Mouse (Mus musculus): ENCODE data around the gene Slc25a22.

DNA sequence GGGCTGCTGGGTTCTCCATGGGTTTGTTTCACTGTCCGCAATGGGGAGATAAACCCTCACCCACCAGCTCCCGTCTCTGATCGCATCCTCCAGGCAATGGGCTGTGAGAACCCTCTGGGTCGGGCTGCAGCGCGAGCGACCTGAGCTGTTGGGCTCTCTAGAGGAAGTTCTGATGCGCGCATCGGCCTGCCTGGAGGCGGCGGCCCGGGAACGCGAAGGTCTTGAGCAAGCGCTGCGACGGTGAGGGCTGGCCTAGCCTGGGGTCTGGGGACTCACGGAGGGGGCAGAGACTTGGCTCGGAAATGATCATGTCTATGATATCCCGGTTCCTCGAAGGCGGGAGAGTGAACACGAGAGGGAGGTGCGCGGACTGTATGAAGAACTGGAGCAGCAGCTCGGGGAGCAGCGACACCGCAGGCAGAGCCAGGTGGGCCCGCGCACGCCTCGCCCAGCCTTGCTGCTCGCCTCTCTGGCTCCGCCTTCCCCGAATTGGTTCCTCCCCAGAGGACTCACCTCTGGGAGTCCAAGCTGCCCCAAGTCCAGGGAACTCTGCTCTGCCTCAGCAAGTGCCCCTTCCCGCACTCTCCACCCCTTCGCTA lies 27.0 kb upstream of the Slc25a22 start:
- TF ChIP-seq CTCF (IDR thresholded peaks at IDR 0.05; ENCODE audit: control insufficient read depth, insufficient read depth, insufficient replicate concordance, low read depth, low read length) (no peak), POLR2A (IDR thresholded peaks at IDR 0.05; ENCODE audit: control insufficient read depth, low read depth, low read length) (no peak)

All from testis, adult 2 months (tissue).